Mouse (Mus musculus): Measurements from ENCODE around the gene 1700029I15Rik. TPM values are rescaled to one million over a fixed set of nuclear protein-coding genes. Genes with fewer than 3 reads are reported as not detected.

1700029I15Rik gene
- polyA plus RNA-seq, 1 experiment from 2014 or later, result 3.9 TPM

DNA sequence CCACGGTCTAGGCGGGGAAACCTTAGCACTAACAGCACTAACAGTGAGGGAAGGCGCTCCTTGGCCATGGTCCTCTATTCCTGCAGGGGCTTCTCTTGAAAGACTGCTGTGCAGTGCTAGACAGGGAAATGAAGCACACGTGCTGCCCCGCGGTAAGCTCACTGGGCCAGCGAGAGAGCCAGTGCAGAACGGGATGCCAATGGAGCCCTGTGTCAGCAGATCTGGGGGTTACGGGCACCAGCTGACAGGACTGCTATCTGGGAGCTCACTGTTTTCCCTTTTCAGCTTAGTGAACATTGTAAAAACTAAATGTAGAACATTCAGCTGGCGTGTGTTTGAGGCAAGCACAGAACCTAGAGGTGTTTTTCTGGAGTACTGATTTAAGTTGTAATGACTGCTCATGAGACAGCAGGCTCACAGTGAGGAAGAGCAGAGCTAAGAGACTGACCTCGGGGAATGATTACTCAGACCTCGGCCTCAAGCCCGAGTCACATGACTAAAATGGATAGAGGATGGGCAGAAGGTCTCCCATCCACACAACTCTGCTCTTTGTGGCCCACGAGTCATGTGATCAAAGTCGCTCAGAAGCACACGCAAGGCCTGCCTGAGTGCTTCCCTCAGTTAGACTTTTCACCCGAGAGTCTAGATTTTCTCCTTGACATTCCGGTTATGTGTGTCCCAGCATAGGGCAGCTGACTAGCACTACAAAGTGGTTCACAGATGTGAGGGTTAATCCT, 26.1 kb downstream of the 1700029I15Rik start:
- Histone ChIP-seq H3K9ac (replicated peaks; ENCODE audit: low read depth, low read length) (no peak overlapping the region), H3K36me3 (ENCODE audit: control insufficient read depth, insufficient read depth, low read length) (peaks cover 44% of the 10 kb centered on the region), H3K27me3 (ENCODE audit: control insufficient read depth, insufficient read depth, low read length) (no peaks in the 10 kb centered on the region), H3K4me1 (ENCODE audit: control insufficient read depth, insufficient read depth, low read length) (peaks cover 6% of the 10 kb centered on the region; the same call in 1 of the 2 replicates), H3K27ac (ENCODE audit: low read depth, low read length) (no peak overlapping the region), H3K4me3 (ENCODE audit: low read depth, low read length) (no peak overlapping the region), H3K9me3 (ENCODE audit: control insufficient read depth, low read length) (no peaks in the 10 kb centered on the region), H3K4me2 (ENCODE audit: low read depth, low read length) (no peak overlapping the region)
- WGBS, result 88% methylated on average over 18 of the region's 18 CpGs
- ATAC-seq (ENCODE audit: low read depth), result no peak

DNA sequence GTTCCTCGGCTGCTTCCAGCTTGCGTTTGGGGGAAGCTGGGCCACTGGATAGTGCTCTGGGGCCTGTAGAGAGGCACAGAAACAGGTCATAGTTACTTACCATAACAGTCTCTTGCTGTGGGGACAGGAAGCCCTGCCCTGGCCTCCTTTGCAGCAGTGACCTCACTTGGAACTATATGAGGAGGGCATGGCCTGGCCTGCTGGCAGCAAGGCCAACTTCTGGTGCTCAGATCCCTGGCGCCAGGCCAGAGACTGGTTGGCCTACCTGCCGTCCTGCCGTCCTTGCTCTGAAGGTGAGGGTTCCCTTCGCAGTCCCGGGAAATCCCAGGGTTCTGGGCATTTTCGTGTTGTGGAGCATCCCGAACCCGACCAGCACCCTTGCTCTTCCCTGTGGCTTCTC, 29.4 kb downstream of the 1700029I15Rik start:
- Histone ChIP-seq H3K9ac (replicated peaks; ENCODE audit: low read depth, low read length) (no peak overlapping the region), H3K36me3 (ENCODE audit: control insufficient read depth, insufficient read depth, low read length) (peaks cover 64% of the 10 kb centered on the region), H3K4me3 (ENCODE audit: low read depth, low read length) (no peak overlapping the region), H3K9me3 (ENCODE audit: control insufficient read depth, low read length) (no peaks in the 10 kb centered on the region), H3K27ac (ENCODE audit: low read depth, low read length) (no peak overlapping the region), H3K4me1 (ENCODE audit: control insufficient read depth, insufficient read depth, low read length) (no peaks in the 10 kb centered on the region), H3K27me3 (ENCODE audit: control insufficient read depth, insufficient read depth, low read length) (no peaks in the 10 kb centered on the region), H3K4me2 (ENCODE audit: low read depth, low read length) (no peak overlapping the region)
- ATAC-seq (ENCODE audit: low read depth), result no peak
- WGBS, result 94% methylated on average over 10 of the region's 10 CpGs

DNA sequence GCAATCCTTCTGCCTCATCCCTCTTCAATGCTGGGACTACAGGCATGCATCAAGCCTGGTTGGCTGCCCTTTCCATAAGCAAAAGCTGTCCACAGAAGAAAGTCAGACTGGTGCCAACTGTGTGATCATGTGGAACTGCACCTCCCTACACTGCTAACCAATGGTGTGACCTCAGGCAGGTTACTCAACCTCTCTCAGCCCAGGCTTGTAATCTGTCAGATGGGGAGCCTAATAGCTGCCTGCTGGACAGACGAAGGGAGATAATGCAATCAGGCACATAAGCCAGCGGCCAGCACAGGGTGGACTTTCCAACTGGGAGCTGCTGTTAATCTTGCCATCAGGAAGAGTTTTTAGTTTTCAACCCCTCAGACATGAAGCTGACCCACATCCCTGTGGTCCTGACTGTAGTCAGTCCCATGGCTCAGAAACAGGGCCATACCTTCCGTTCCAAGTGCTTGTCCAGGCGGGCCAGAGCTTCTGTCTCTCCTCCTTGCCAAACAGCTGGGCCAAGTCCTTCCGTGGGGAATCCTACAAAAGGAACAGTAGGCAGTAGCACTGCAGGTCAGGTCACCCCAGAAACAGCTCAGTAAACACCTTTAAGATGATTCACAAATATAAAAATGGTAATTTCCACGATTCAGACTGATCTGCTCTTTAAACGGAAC, 39.5 kb downstream of the 1700029I15Rik start:
- Histone ChIP-seq H3K27me3 (ENCODE audit: control insufficient read depth, insufficient read depth, low read length) (no peaks in the 10 kb centered on the region), H3K27ac (ENCODE audit: low read depth, low read length) (no peak overlapping the region), H3K9me3 (ENCODE audit: control insufficient read depth, low read length) (no peaks in the 10 kb centered on the region), H3K4me2 (ENCODE audit: low read depth, low read length) (no peak overlapping the region), H3K4me3 (ENCODE audit: low read depth, low read length) (no peak overlapping the region), H3K9ac (replicated peaks; ENCODE audit: low read depth, low read length) (no peak overlapping the region), H3K36me3 (ENCODE audit: control insufficient read depth, insufficient read depth, low read length) (peaks cover 40% of the 10 kb centered on the region), H3K4me1 (ENCODE audit: control insufficient read depth, insufficient read depth, low read length) (peaks cover 11% of the 10 kb centered on the region; the same call in 1 of the 2 replicates)
- ATAC-seq (ENCODE audit: low read depth), result no peak
- 94% methylated on average over 7 of the region's 7 CpGs for WGBS

DNA sequence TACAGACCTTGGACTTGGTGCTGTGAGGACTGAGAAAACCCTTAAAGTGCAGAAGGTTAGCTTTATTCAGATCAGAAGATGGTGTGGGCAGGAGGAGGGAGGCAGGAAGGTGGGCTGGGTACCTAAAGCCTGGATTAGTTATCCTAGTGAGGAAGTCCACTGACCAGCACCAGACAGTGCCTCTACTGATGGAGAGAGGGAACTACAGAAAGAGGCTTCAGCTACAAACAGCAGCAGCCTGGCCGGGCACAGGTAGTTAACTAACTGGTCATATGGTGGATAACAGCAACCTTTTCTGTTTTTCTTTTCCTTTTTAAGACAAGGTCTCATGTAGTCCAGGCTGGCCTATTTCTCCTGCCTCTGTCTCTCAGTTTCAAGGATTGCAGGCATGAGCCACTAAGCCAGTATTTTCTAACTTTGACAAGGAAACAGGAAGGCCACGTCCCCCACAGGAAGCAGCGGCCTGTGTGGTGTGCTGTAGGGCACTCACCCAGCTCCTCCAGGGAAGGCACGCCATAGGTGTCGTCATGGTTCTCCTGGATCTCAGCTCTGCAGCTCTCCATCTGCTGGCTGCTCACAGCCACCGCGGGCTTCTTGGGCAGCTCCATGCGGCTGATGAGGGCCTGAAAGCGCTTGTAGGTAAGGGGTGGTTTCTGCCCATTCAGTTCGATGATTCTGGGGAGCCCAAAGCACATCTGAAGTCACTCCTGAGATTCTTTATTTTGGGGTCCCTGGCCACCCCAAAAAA, 40.2 kb downstream of the 1700029I15Rik start:
- WGBS, result 81% methylated on average over 10 of the region's 10 CpGs
- Histone ChIP-seq H3K9ac (replicated peaks; ENCODE audit: low read depth, low read length) (no peak overlapping the region), H3K27ac (ENCODE audit: low read depth, low read length) (no peak overlapping the region), H3K9me3 (ENCODE audit: control insufficient read depth, low read length) (no peaks in the 10 kb centered on the region), H3K4me1 (ENCODE audit: control insufficient read depth, insufficient read depth, low read length) (peaks cover 11% of the 10 kb centered on the region; the same call in 1 of the 2 replicates), H3K36me3 (ENCODE audit: control insufficient read depth, insufficient read depth, low read length) (peaks cover 37% of the 10 kb centered on the region), H3K4me2 (ENCODE audit: low read depth, low read length) (no peak overlapping the region), H3K27me3 (ENCODE audit: control insufficient read depth, insufficient read depth, low read length) (no peaks in the 10 kb centered on the region), H3K4me3 (ENCODE audit: low read depth, low read length) (no peak overlapping the region)
- no peak for ATAC-seq (ENCODE audit: low read depth)

DNA sequence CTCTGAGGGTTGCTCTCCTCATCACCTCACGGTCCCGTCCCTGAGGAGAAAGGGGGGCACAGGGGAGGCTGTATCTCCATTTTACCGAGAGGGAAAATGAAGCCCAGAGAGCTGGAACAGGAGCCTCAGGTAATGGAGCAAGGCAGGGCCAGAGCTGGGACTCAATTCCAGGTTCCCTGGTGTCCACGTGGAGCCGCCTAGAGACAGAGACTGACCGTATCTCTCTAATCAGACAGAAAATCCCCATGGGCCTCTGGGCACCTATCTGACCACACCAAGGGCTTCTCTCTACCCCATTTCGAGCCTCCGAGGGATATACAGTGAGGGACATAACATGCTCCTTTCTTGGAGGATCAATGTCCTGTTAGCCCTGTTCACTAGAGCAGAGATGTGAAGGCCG, 40.8 kb downstream of the 1700029I15Rik start:
- H3K4me2 ChIP-seq (ENCODE audit: low read depth, low read length), result no peak overlapping the region
- H3K36me3 ChIP-seq (ENCODE audit: control insufficient read depth, insufficient read depth, low read length), result peaks cover 37% of the 10 kb centered on the region
- H3K27ac ChIP-seq (ENCODE audit: low read depth, low read length), result peak overlapping the region; percentile 58; the same call in 1 of the 2 replicates
- ATAC-seq (ENCODE audit: low read depth), result no peak
- H3K9me3 ChIP-seq (ENCODE audit: control insufficient read depth, low read length), result no peaks in the 10 kb centered on the region
- H3K27me3 ChIP-seq (ENCODE audit: control insufficient read depth, insufficient read depth, low read length), result no peaks in the 10 kb centered on the region
- peaks cover 15% of the 10 kb centered on the region; the same call in 1 of the 2 replicates for H3K4me1 ChIP-seq (ENCODE audit: control insufficient read depth, insufficient read depth, low read length)
- no peak overlapping the region for H3K4me3 ChIP-seq (ENCODE audit: low read depth, low read length)
- 87% methylated on average over 9 of the region's 9 CpGs for WGBS
- no peak overlapping the region for H3K9ac ChIP-seq (replicated peaks; ENCODE audit: low read depth, low read length)

DNA sequence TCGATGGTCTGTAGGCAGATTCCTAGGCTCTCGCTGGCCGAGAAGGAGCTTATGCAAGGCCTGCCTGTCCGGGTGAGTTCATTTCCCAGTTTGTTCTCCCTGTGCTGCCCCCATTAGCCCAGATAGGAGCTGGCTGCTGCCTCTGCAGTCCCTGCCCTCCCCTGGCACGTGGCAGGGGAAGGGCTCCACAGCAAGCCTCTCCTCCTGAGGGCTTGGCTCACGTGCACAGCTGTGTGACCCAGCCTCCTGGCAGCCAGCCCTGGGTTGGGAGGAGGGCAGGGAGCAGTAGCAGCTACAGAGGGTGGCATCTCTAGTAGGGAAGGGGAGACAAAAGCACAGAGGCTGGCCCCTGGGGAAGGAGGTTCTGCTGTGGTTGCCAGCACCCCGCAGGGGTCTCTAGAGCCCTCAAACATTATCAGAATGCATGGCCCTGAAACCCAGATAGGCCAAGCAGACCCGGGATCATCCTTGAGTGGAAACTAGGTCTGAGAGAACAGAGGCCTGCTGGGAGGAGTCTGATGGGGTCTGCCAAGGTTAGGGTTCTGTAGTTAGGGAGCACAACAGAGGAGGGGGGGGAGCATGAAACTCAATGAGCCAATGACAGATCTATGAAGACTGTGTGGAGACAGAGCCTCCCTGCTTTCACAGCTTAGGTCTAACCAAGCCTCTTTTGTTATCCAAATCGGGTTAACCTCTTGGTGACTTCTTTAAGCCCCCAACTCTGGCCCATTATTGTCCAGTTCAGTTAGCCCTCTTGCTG, 41.5 kb downstream of the 1700029I15Rik start:
- Histone ChIP-seq H3K9ac (replicated peaks; ENCODE audit: low read depth, low read length) (no peak overlapping the region), H3K27me3 (ENCODE audit: control insufficient read depth, insufficient read depth, low read length) (no peaks in the 10 kb centered on the region), H3K4me2 (ENCODE audit: low read depth, low read length) (no peak overlapping the region), H3K36me3 (ENCODE audit: control insufficient read depth, insufficient read depth, low read length) (peaks cover 32% of the 10 kb centered on the region), H3K4me3 (ENCODE audit: low read depth, low read length) (no peak overlapping the region), H3K27ac (ENCODE audit: low read depth, low read length) (peak overlapping the region; percentile 58), H3K4me1 (ENCODE audit: control insufficient read depth, insufficient read depth, low read length) (peaks cover 21% of the 10 kb centered on the region; the same call in 1 of the 2 replicates), H3K9me3 (ENCODE audit: control insufficient read depth, low read length) (no peaks in the 10 kb centered on the region)
- ATAC-seq (ENCODE audit: low read depth), result peak; percentile 39; the same call in 1 of the 2 replicates
- 64% methylated on average over 9 of the region's 9 CpGs for WGBS

DNA sequence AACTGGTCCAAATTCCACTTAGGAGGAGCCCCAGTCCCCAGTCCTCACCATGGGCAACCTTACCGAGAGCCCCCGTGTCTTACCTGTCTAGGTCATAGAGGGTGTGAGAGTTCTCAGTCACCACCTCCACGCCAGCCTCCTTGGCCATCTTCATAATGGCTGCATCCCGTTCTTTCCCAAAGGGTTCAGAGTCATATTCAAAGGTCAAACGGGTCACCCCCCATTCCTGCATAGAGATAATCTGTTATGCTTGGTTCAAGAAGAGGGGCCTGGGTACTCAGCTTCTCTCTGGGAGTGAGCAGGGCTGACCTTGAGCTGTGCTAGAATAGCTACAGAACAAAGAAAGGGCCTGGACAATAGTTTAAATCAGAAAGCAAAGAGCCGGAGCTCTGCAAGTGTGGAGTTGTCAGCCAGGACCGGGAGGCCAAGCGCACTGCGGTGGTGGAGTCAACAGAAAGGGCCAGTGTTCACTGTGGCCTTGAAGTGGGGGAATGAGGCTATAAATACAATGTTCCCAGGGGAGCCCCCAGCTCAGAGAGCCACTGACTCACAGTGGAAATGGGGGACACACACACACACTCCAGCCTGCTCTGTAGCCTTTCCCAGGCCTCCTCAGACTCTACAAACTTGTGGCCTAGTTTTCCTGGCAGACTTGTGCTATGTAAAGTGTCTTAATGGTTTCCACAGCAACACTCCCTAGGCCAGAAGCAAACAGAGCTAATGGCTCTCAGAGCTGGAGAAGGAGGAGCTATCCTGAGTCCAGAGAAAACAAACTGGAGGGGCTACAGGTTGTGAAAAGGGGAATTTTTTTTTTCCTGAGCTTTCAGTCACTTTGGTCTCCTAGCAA, 42.3 kb downstream of the 1700029I15Rik start:
- Histone ChIP-seq H3K9me3 (ENCODE audit: control insufficient read depth, low read length) (no peaks in the 10 kb centered on the region), H3K4me1 (ENCODE audit: control insufficient read depth, insufficient read depth, low read length) (peaks cover 21% of the 10 kb centered on the region; the same call in 1 of the 2 replicates), H3K9ac (replicated peaks; ENCODE audit: low read depth, low read length) (no peak overlapping the region), H3K4me2 (ENCODE audit: low read depth, low read length) (no peak overlapping the region), H3K27me3 (ENCODE audit: control insufficient read depth, insufficient read depth, low read length) (no peaks in the 10 kb centered on the region), H3K4me3 (ENCODE audit: low read depth, low read length) (no peak overlapping the region), H3K27ac (ENCODE audit: low read depth, low read length) (peak overlapping the region; percentile 58), H3K36me3 (ENCODE audit: control insufficient read depth, insufficient read depth, low read length) (peaks cover 25% of the 10 kb centered on the region)
- peak; percentile 82 for ATAC-seq (ENCODE audit: low read depth)
- WGBS, result 44% methylated on average over 9 of the region's 9 CpGs

DNA sequence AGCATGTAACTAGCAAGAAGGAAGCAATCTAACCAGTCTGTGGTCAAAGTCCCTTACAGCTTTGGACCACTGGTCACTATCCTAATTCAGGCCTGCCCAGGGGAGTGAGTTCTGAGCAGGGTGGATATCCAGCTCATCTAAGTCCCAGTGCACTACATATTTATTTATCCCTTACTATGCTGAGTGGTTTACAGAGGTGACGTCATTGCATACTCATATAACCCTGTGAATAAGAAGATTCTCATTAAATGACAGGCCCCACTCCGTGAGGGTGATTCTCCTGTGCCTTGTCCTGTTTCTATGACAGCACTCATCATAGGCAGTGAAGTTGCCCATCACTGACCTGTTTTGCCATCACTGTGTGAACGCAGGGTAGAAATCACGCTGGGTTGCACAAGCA, 43.0 kb downstream of the 1700029I15Rik start:
- no peak for ATAC-seq (ENCODE audit: low read depth)
- H3K36me3 ChIP-seq (ENCODE audit: control insufficient read depth, insufficient read depth, low read length), result peaks cover 25% of the 10 kb centered on the region
- 72% methylated on average over 4 of the region's 4 CpGs for WGBS
- H3K4me1 ChIP-seq (ENCODE audit: control insufficient read depth, insufficient read depth, low read length), result peaks cover 21% of the 10 kb centered on the region; the same call in 1 of the 2 replicates
- no peak overlapping the region for H3K9ac ChIP-seq (replicated peaks; ENCODE audit: low read depth, low read length)
- no peak overlapping the region for H3K4me3 ChIP-seq (ENCODE audit: low read depth, low read length)
- H3K9me3 ChIP-seq (ENCODE audit: control insufficient read depth, low read length), result no peaks in the 10 kb centered on the region
- peak overlapping the region; percentile 10 for H3K27ac ChIP-seq (ENCODE audit: low read depth, low read length)
- H3K27me3 ChIP-seq (ENCODE audit: control insufficient read depth, insufficient read depth, low read length), result no peaks in the 10 kb centered on the region
- H3K4me2 ChIP-seq (ENCODE audit: low read depth, low read length), result no peak overlapping the region

Measured in neural tube, embryonic 14.5 days (tissue).